Mouse (Mus musculus) gastrocnemius, adult 8-10 months (tissue): ENCODE measurements at regions not wholly inside any gene's neighbourhood (a gene's known extent, or its start where the extent isn't known, plus 50 kb on each side); places are given as distances from the start of the nearest gene placed in this dataset.

Experiments
- DNase-seq, 2 experiments: peaks; one replicate each; pipeline ENCODE4 v3.0.0; 2022; ENCODE audit warnings: low spot score in 2 of 2

- no peak for DNase-seq
Observed at GRCm38 (mm10) chr6:117237096-117237495, 68.8 kb downstream of the Cxcl12 start.

- no peak for DNase-seq
Observed at GRCm38 (mm10) chr6:117241206-117241605, 72.9 kb downstream of the Cxcl12 start.

- no peak for DNase-seq
Observed at GRCm38 (mm10) chr6:117245398-117245797, 77.1 kb downstream of the Cxcl12 start.

GRCm38 (mm10) chr6:117245849-117246248 is 77.5 kb downstream of the Cxcl12 start:
- no peak for DNase-seq

GRCm38 (mm10) chr6:117249230-117249921 is 81.0 kb downstream of the Cxcl12 start:
- DNase-seq: no peak

GRCm38 (mm10) chr6:117250051-117250450 is 81.7 kb downstream of the Cxcl12 start:
- no peak for DNase-seq

GRCm38 (mm10) chr6:117251383-117251925 is 83.1 kb downstream of the Cxcl12 start:
- DNase-seq: no peak

DNA sequence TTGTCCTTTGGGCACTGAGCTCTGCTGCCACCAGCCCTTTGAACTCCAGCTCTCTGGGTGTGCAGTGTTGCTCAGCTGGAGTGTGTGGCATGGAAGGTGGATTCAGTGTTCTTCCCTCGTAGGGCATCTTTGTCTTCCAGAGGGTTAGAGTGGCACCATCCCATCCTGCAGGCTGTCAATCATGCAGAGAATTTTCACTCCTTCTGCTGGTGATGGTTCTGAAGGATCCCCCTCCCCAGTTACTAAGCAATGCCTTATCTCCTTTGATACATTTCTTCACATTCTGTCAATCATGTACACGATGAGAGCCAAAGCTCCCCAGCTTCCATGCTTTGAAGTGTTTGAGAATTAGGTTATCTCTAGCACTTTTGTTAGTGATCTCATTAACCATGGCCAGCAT is 84.0 kb downstream of the Cxcl12 start:
- no peak for DNase-seq

- no peak for DNase-seq
Observed at GRCm38 (mm10) chr6:117253036-117253435, 84.7 kb downstream of the Cxcl12 start.

DNA sequence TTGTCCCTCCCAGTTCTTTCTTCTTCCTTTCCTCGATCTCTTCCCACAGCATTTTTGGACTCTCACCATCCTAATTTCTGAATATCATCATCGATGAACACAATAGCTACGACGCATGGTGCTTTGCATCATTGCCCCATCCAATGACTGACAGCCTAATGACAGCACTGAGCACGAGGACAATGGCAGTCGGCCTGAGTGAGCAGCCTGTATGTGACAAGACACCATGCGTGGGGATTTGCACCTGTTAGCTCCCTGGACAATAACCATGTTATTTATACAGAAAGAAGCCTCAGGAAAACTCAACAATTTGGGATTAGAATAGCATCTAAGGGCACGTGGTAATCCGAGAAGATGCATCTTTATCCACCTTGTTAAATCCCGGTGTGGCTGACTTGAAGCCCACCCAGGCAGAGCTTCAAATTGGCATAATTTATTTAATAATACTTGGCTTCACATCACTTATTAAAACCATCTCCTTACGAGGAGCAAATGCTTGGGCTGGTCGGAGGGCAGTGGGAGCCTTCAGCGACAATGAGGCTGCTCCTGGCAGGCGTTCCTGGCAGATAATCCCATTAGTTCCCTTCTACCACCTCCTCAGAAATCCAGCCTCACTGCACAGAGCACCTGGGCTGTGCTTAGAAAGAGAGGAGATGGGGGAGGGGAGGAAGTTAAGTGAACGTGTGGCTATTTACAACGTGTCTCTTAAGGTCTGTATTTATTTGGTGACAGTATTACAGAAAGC is 85.4 kb downstream of the Cxcl12 start:
- DNase-seq: no peak

- DNase-seq: no peak
Observed at GRCm38 (mm10) chr6:117254620-117255228, 86.4 kb downstream of the Cxcl12 start.

DNA sequence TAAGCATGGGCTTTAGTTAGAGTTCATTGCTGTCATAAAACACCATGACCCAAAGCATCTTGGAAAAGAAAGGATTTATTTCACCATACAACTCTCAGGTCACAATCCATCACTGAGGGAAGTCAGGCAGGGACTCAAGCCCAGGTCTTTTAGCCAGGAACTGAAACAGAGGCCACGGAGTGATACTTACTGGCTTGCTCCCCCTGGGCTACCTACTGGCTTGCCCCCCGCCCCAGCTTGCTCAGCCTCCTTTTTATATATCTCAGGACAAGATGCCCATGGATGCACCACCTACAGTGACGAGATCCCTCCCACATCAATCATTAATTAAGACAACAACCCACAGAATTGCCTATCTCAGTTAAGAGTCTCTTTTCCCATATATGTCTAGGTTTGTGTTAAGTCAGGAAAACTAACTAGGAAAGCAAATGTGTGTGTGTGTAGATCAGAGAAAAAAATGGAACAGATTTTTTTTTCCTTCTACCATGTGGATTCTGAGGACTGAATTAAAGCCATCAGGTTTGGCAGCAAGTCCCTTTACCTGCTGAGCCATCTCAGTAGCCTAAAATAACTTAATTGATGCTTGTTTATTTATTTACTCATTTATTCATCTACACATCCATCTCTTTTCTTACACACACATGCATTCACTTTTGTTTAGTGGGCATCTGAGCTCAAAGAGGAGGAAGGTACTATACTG is 87.2 kb downstream of the Cxcl12 start:
- no peak for DNase-seq

DNA sequence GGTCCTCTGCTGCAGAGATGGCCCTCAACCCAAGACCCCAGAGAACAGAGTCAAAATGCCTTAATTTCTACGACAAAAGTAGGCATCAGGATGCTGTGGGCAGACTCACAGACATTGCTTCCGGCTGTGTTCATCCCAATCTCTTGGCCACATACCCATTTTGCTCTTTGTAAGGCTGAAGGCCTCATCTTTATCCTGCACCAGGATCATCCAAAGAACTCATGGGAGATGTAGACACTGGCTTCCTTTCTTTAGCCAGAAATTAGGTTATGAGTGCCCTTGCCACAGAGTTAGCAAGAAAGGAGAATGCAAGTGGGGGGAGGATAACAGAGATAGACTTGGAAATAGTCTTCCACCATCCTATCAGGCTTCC is 87.8 kb downstream of the Cxcl12 start:
- no peak for DNase-seq

DNA sequence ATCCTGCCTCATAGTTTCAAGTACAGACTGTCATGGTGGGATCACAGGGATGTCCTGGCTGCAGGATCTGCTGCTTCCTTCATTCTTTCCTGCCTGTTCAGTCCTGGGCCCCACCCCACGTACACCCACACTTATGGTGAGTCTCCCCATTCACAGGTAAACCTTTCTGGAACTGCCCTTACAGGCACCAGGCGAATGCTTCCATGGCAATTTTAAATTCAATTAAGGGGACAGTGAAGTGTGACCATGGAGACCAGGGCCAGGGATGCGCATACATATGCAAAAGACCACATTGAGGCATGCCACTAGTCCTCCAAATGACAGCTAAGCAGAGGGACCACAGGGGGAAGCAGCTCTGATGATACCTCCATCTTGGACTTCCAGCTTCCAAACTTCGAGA is 89.3 kb downstream of the Cxcl12 start:
- DNase-seq: no peak

DNA sequence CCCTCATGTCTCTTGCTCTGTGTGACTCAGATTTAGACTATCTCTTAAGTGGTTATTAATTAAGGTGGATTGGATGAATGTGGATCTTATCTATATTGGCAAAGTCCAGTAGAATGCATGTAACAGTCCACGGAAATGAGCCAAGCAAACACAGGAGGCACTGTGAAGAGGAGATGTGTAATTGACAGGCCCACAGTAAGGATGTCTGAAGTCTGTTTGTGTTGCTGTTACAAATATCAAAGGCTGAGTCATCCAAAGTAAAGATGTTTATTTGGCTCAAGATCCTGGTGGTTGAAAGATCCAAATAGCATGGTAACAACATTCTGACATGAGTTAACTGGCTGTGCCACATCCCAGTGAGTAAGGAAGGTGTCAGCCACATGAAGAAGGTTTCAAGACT is 99.6 kb downstream of the Cxcl12 start:
- DNase-seq: no peak

- no peak for DNase-seq
Observed at GRCm38 (mm10) chr6:117268376-117268775, 100.0 kb downstream of the Cxcl12 start.

GRCm38 (mm10) chr6:117270261-117270660 is 101.9 kb downstream of the Cxcl12 start:
- DNase-seq: no peak

- no peak for DNase-seq
Observed at GRCm38 (mm10) chr6:117271562-117272226, 103.4 kb downstream of the Cxcl12 start.

DNA sequence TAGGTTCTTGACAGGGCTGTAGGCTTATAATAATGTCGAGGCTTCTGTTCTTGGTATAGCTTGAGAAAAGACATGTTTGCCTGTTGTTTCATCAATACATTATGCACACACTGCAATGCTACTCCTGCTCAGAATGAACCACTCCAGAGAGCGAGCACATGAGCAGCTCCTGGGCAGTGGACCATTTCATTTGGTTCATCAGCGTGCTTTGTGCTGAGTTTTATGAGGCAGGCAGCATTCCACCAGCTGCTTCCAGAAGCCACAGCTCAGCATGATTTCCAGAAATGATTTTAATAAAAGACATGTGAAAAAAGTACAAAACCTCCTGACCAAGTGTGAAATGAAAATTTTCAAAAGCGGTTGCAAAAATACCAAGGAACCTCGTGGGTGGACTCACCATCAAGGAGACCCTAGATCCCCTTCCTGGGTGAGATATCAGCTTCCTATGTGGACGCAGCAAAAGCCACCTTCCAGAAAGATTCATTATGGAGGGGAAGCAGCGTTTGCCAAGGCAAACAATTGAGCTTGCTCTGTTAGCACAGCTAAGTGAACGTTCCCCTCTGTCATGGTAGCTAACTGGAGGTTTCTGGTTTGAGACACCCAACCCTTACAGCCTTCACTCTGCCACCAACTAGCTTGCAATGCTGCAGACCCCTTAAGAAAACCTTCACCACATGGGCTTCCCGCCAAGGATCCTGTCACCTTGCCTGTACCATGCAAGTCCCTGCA is 104.1 kb downstream of the Cxcl12 start:
- no peak for DNase-seq

DNA sequence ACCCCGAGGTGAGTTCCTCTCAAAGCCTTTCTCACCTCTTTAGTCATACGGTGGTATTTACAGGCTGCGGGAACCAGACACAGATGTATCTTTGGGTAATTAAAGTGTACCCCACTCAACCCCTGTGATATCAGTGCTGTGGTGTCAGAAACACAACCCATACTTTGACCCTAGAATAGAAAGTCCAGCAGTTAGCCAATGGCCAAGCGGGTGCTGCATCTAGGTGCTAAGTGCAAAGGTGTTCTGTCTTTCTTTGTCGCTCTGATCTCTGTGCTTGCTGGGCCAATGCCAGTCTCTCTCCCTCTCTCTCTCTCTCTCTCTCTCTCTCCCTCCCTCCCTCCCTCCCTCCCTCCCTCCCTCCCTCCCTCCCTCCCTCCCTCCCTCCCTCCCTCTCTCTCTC is 107.6 kb downstream of the Cxcl12 start:
- DNase-seq: no peak

DNA sequence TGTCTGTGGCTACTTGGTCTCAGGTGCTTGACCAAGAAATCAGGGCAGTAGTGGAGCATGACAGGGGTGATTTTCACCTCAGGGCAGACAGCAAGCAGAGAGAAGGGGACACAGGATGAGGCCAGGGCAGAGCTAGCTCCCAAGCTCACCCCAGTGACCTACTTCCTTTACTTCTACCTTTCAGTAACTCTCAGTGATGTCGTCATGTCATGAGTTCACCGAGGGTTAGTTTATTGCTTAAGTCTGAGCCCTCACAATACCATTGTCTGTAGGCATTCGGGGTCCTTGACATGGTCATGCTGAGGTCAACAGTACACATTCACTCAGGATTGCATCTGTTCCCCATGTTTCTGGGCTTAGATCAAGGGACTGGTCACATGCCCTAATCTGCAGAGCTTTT is 108.5 kb downstream of the Cxcl12 start:
- no peak for DNase-seq
